Mouse (Mus musculus) liver, adult 2 months (tissue): ENCODE data around the gene Cyp2c70.

Source experiments
- CTCF ChIP-seq: fragments of 200-500 bp; IDR thresholded peaks from 2 replicates; pipeline ENCODE4 v1.5.1; 2011; ENCODE audit warnings: low read depth, low read length, control low read depth
- POLR2A ChIP-seq: fragments of 200-500 bp; IDR thresholded peaks from 2 replicates; pipeline ENCODE4 v1.6.1; 2011; ENCODE audit warnings: low read length, control low read depth; ENCODE audit not compliant: insufficient read depth; ENCODE audit errors: extremely low read depth

DNA sequence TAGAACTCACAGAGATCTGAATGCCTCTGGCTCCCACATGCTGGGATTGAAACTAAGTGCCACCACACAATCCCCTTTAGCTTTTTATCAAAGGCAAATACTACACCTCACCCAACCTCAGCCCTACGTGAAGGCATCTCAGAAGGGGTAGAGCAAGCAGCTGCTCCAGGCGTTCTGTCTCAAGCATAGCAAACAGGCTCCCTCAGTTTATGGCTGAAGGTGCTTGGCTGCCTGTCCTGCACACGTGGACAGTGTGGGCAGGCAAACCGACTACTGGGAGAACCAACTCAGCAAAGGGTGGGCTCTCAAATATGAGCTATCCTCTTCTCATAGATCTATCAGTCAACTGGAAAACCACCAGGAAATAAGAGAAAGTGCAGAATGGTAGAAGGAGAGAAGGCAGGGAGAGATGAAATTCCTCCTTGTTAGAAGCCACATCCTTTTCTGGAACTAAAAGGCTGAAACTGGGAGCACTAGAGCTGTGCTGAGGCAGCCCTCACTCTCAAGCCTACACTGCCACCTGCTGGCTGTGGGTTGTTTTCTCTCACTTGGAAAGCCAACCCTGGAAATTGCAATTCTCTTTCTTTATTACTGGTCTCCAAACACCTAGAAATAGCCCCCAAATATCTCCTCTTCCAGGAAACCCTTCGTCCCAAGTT is 38.1 kb upstream of the Cyp2c70 start:
- TF ChIP-seq CTCF (peak; percentile 92), POLR2A (no peak)
